Mouse (Mus musculus) liver, embryonic 14.5 days (tissue): Measurements from ENCODE around the gene Mxd3. TPM values are rescaled to one million over a fixed set of nuclear protein-coding genes. Genes with fewer than 3 reads are reported as not detected.

ENCODE experiments used
- ATAC-seq: fragments of 200-750 bp; cut with Nextera tagmentation; 2 replicates; pipeline ENCODE4 v1.8.0; 2017; ENCODE audit warnings: moderate number of reproducible peaks, mild to moderate bottlenecking, moderate library complexity; ENCODE audit not compliant: insufficient read depth
- DNase-seq, 3 experiments: peaks; one replicate each; pipeline ENCODE4 v3.0.0-alpha.2; 2012 to 2013; ENCODE audit warnings: low read depth in 3 of 3, low spot score in 3 of 3
- H3K27ac ChIP-seq: fragments of 300-500 bp; sonication (generic); 2 replicates; pipeline ENCODE4 v1.5.1; 2014; ENCODE audit warnings: moderate library complexity, mild to moderate bottlenecking, control low read depth, inconsistent platforms
- H3K27me3 ChIP-seq: fragments of 300-500 bp; sonication (generic); 2 replicates; pipeline ENCODE4 v1.6.1; 2014; ENCODE audit warnings: mild to moderate bottlenecking, low read length, moderate library complexity; ENCODE audit not compliant: control insufficient read depth, insufficient read depth
- H3K36me3 ChIP-seq: fragments of 300-500 bp; sonication (generic); replicated peaks from 2 replicates; pipeline ENCODE4 v1.6.1; 2014; ENCODE audit warnings: low read depth; ENCODE audit not compliant: control insufficient read depth, insufficient read depth
- H3K4me1 ChIP-seq, 2 experiments: fragments of 200-500 bp in 1 of 2; fragments of 300-500 bp in 1 of 2; sonication (generic) in 1 of 2; replicated peaks; 2 replicates each; pipeline ENCODE4 v1.6.1; 2012 to 2014; ENCODE audit warnings: antibody characterized with exemption in 1 of 2, inconsistent platforms in 1 of 2, low read length in 1 of 2; ENCODE audit not compliant: control insufficient read depth in 2 of 2, insufficient read depth in 2 of 2
- H3K4me2 ChIP-seq: fragments of 300-500 bp; sonication (generic); 2 replicates; pipeline ENCODE4 v1.6.1; 2014; ENCODE audit warnings: low read depth, mild to moderate bottlenecking, control low read depth, moderate library complexity
- H3K4me3 ChIP-seq, 2 experiments: fragments of 200-500 bp in 1 of 2; fragments of 300-500 bp in 1 of 2; sonication (generic) in 1 of 2; 2 replicates each; pipeline ENCODE4 v1.5.1; 2012 to 2014; ENCODE audit warnings: low read depth in 2 of 2, low read length in 2 of 2, mild to moderate bottlenecking in 2 of 2, control low read depth in 1 of 2, inconsistent platforms in 1 of 2, moderate library complexity in 1 of 2; ENCODE audit not compliant: insufficient read depth in 1 of 2
- H3K9ac ChIP-seq: fragments of 300-500 bp; sonication (generic); replicated peaks from 2 replicates; pipeline ENCODE4 v1.6.1; 2014; ENCODE audit warnings: mild to moderate bottlenecking, control low read depth, moderate library complexity
- H3K9me3 ChIP-seq: fragments of 300-500 bp; sonication (generic); 2 replicates; pipeline ENCODE4 v1.6.1; 2016; ENCODE audit warnings: low read length, mixed read lengths; ENCODE audit not compliant: control insufficient read depth
- CTCF ChIP-seq: IDR thresholded peaks from 2 replicates; pipeline ENCODE4 v1.5.1; 2016; ENCODE audit warnings: antibody characterized with exemption, low read depth, control low read depth
- EP300 ChIP-seq: IDR thresholded peaks from 2 replicates; pipeline ENCODE4 v1.6.1; 2016; ENCODE audit warnings: antibody characterized with exemption, low read depth
- WGBS: fragments of 180-500 bp; shearing (Covaris S2); extraction: QIAGEN DNeasy Blood & Tissue Kit; methylation state at CpG from one replicate; pipeline ENCODE4 v1.1.7; 2014; ENCODE audit not compliant: insufficient replicate concordance; 5-methylcytosine and 5-hydroxymethylcytosine counted together
- polyA plus RNA-seq, 2 experiments: library from polyadenylated mRNA; depleted of rRNA in 1 of 2; stranded (reverse) in 1 of 2; unstranded in 1 of 2; fragments of >200 nt; fragmentation: Nextera tagmentation in 1 of 2; extraction: Ambion mirVana in 1 of 2; gene quantifications; 2 replicates each; pipeline versions ENCODE4 v1.2.1 to v1.2.3; 2012 to 2014

Mxd3 gene
- polyA plus RNA-seq (2012; rRNA removed) (32.6 and 32.8 TPM in 2 replicates), polyA plus RNA-seq (2014; fragmentation: Nextera tagmentation; extraction: Ambion mirVana) (23.5 and 26.3 TPM in 2 replicates)

DNA sequence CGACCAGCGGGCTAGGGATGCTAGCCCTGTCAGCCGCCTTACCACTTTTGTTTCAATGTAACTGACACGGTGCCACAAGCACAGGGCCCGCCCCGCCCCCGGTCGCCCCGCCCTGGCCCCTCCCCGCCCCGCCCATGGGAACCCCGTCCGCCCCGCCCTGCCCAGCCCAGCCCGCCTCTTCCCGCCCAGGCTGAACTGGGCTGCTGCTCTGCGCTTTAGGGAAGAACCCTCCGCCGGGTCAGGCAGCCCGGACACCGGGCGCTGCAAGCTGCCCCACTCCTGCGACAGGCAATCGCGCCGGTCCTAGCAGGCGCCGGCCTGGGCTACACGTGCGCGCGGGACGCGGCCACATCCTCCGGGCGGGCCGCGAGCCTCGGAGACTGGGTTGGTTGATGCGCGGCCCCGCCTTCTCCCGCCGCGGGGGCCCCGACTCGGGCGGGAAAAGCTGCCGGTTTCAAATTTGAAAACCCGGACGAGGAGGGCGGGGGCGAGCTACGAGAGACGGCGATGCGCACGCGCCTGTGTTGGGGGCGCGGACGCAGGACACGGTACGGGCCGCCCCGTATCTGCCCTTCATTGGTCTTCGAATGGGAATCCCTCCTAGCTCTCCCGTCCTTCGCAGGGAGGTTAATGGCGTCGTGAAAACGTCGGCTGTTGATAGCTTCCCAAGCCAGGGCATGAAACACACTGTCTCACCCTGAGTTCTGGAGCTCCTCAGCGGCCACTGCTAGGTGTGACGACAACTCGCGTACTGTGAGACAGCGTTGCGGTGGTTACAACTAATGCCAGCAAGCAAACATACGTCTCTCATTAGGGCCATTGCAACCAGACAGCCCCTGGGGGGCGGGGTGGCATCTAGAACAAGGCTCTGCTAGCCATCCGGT lies at the start of gene Mxd3:
TSS of gene Mxd3 (minus strand) at position 141 of the 884 bp plus-strand sequence.
- peak; percentile 83 to 86 (median 84) for DNase-seq
- H3K9me3 ChIP-seq = no peaks in the 10 kb centered on the region
- peaks cover 9 to 20% of the 10 kb centered on the region in 2 experiments for H3K4me1 ChIP-seq

GRCm38 (mm10) chr13:55378907-55379580 lies 49.4 kb upstream of the Mxd3 start:
- DNase-seq (no peak), ATAC-seq (no peak)
- Histone ChIP-seq H3K4me2 (no peak overlapping the region), H3K9ac (no peak overlapping the region), H3K4me3 (no peak overlapping the region), H3K27me3 (no peaks in the 10 kb centered on the region), H3K36me3 (no peaks in the 10 kb centered on the region), H3K9me3 (no peaks in the 10 kb centered on the region), H3K4me1 (no peaks in the 10 kb centered on the region; a peak in 1 of 4 replicates), H3K27ac (no peak overlapping the region)
- 67% methylated on average over 32 of the region's 32 CpGs for WGBS
- TF ChIP-seq EP300 (no peak), CTCF (no peak)

More for the DNA sequence above, at the start of gene Mxd3:
- H3K27ac ChIP-seq = peak within 1 kb of the TSS; percentile 91
- TF ChIP-seq CTCF (no peak; the same call in 1 of the 2 replicates), EP300 (no peak)
- H3K36me3 ChIP-seq = peaks cover 28% of the 10 kb centered on the region
- H3K9ac ChIP-seq = peak within 1 kb of the TSS; percentile 91
- H3K4me2 ChIP-seq = peak within 1 kb of the TSS; percentile 98
- H3K27me3 ChIP-seq = no peaks in the 10 kb centered on the region
- peak; percentile 89 for ATAC-seq
- under 1% methylated on average over 81 of the region's 82 CpGs for WGBS
- peak within 1 kb of the TSS; percentile 78 to 97 for H3K4me3 ChIP-seq

GRCm38 (mm10) chr13:55375877-55376276 lies 46.3 kb upstream of the Mxd3 start:
- no peak for ATAC-seq
- no peak for DNase-seq
- TF ChIP-seq EP300 (no peak), CTCF (no peak)

DNA sequence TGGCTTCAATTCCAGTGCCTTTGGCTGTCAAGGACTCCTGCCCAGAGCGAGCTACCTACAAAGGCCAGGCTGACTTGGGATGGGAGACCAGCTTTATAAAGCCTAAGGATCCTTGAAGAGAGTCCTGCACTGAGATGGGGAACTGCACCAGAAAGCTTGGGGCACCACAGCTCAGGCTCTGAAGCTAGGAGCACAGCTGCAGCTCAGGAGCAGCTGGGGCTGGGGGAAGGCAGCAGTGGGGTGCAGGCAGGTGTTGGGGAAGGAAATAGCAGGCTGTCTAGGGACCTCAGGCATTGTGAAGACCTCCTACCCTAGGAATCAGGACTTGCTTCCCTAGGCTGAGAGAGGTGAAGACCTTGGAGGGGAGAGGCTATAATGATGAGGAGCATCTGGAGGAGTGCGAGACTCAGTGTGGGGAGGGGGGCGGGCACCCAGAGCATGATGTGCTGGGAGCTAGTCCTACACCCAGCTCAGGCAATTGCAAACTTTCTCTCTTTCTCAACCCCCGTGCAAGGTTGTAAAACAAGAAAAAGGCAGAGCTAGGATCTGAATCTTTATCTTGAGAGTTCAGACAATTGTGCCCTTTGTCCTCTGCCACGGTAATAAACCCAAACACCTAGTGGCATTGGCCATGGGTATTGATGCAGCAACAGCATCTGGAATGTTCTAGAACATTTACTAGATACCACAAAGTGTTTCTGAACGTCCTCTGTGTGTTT lies 44.7 kb upstream of the Mxd3 start:
- Histone ChIP-seq H3K9me3 (no peaks in the 10 kb centered on the region), H3K27me3 (no peaks in the 10 kb centered on the region), H3K4me1 (peaks cover 14 to 17% of the 10 kb centered on the region in 2 experiments), H3K4me2 (no peak overlapping the region), H3K4me3 (no peak overlapping the region), H3K27ac (no peak overlapping the region), H3K9ac (no peak overlapping the region), H3K36me3 (no peaks in the 10 kb centered on the region)
- 53% methylated on average over 6 of the region's 6 CpGs for WGBS
- DNase-seq = no peak
- TF ChIP-seq CTCF = no peak
- TF ChIP-seq EP300 = no peak
- no peak for ATAC-seq

More at GRCm38 (mm10) chr13:55375877-55376276, 46.3 kb upstream of the Mxd3 start:
- 65% methylated on average over 2 of the region's 2 CpGs for whole genome bisulfite sequencing
- H3K27me3 ChIP-seq = no peaks in the 10 kb centered on the region
- no peak overlapping the region for H3K9ac ChIP-seq
- no peaks in the 10 kb centered on the region for H3K9me3 ChIP-seq
- H3K4me3 ChIP-seq = no peak overlapping the region
- H3K27ac ChIP-seq = no peak overlapping the region
- H3K4me2 ChIP-seq = no peak overlapping the region
- H3K4me1 ChIP-seq = peaks cover 3% of the 10 kb centered on the region in 2 experiments; a peak in 3 of 4 replicates
- no peaks in the 10 kb centered on the region for H3K36me3 ChIP-seq
